Mouse (Mus musculus): ENCODE data around the gene Mpnd. TPM values are rescaled to one million over a fixed set of nuclear protein-coding genes. Genes with fewer than 3 reads are reported as not detected.

The Mpnd gene
- polyA plus RNA-seq, 1 experiment from 2014 or later, result 158 TPM

GRCm38 (mm10) chr17:56022131-56022988 is 16.8 kb downstream of the Mpnd start:
- ATAC-seq (ENCODE audit: low FRiP score) (no peak), DNase-seq (ENCODE audit: low spot score, missing footprints) (no peak)
- no peak overlapping the region; the same call in 1 of the 2 replicates for H3K27ac ChIP-seq (ENCODE audit: low read depth, low read length)
- H3K4me3 ChIP-seq (ENCODE audit: low read depth, low read length), result no peak overlapping the region
- no peak overlapping the region for H3K4me2 ChIP-seq
- no peaks in the 10 kb centered on the region for H3K27me3 ChIP-seq (ENCODE audit: control insufficient read depth, insufficient read depth, low read length)
- H3K4me1 ChIP-seq (ENCODE audit: control insufficient read depth, insufficient read depth, low read length), result peaks cover 7% of the 10 kb centered on the region
- no peaks in the 10 kb centered on the region for H3K9me3 ChIP-seq (ENCODE audit: control insufficient read depth, low read length)
- peaks cover 9% of the 10 kb centered on the region; the same call in 1 of the 2 replicates for H3K36me3 ChIP-seq (ENCODE audit: control insufficient read depth, insufficient read depth, low read length)
- H3K9ac ChIP-seq (ENCODE audit: low read length), result no peak overlapping the region
- WGBS, result 67% methylated on average over 2 of the region's 2 CpGs

- DNase-seq (ENCODE audit: low spot score, missing footprints) (no peak), ATAC-seq (ENCODE audit: low FRiP score) (no peak)
- Histone ChIP-seq H3K27ac (ENCODE audit: low read depth, low read length) (no peak overlapping the region), H3K4me1 (ENCODE audit: control insufficient read depth, insufficient read depth, low read length) (peaks cover 7% of the 10 kb centered on the region), H3K9me3 (ENCODE audit: control insufficient read depth, low read length) (no peaks in the 10 kb centered on the region), H3K4me3 (ENCODE audit: low read depth, low read length) (no peak overlapping the region), H3K9ac (ENCODE audit: low read length) (no peak overlapping the region), H3K27me3 (ENCODE audit: control insufficient read depth, insufficient read depth, low read length) (no peaks in the 10 kb centered on the region), H3K36me3 (ENCODE audit: control insufficient read depth, insufficient read depth, low read length) (peaks cover 4% of the 10 kb centered on the region; the same call in 1 of the 2 replicates), H3K4me2 (no peak overlapping the region)
- WGBS, result 84% methylated on average over 4 of the region's 4 CpGs
Observed at GRCm38 (mm10) chr17:56022989-56023290, 17.4 kb downstream of the Mpnd start.

- Histone ChIP-seq H3K36me3 (ENCODE audit: control insufficient read depth, insufficient read depth, low read length) (peaks cover 1% of the 10 kb centered on the region; the same call in 1 of the 2 replicates), H3K4me2 (no peak overlapping the region), H3K27ac (ENCODE audit: low read depth, low read length) (no peak overlapping the region), H3K9ac (ENCODE audit: low read length) (no peak overlapping the region), H3K27me3 (ENCODE audit: control insufficient read depth, insufficient read depth, low read length) (no peaks in the 10 kb centered on the region), H3K9me3 (ENCODE audit: control insufficient read depth, low read length) (no peaks in the 10 kb centered on the region), H3K4me3 (ENCODE audit: low read depth, low read length) (no peak overlapping the region), H3K4me1 (ENCODE audit: control insufficient read depth, insufficient read depth, low read length) (peaks cover 7% of the 10 kb centered on the region)
- 91% methylated on average over 5 of the region's 5 CpGs for WGBS
- DNase-seq (ENCODE audit: low spot score, missing footprints), result no peak
- no peak for ATAC-seq (ENCODE audit: low FRiP score)
Observed at GRCm38 (mm10) chr17:56023386-56023785, 17.9 kb downstream of the Mpnd start.

- Histone ChIP-seq H3K4me1 (ENCODE audit: control insufficient read depth, insufficient read depth, low read length) (peaks cover 7% of the 10 kb centered on the region), H3K9me3 (ENCODE audit: control insufficient read depth, low read length) (no peaks in the 10 kb centered on the region), H3K36me3 (ENCODE audit: control insufficient read depth, insufficient read depth, low read length) (no peaks in the 10 kb centered on the region), H3K9ac (ENCODE audit: low read length) (no peak overlapping the region), H3K4me3 (ENCODE audit: low read depth, low read length) (no peak overlapping the region), H3K27ac (ENCODE audit: low read depth, low read length) (no peak overlapping the region), H3K4me2 (no peak overlapping the region), H3K27me3 (ENCODE audit: control insufficient read depth, insufficient read depth, low read length) (no peaks in the 10 kb centered on the region)
- ATAC-seq (ENCODE audit: low FRiP score) (no peak), DNase-seq (ENCODE audit: low spot score, missing footprints) (no peak)
- WGBS, result 60% methylated on average over 2 of the region's 2 CpGs
Observed at GRCm38 (mm10) chr17:56024476-56024875, 19.0 kb downstream of the Mpnd start.

- H3K9me3 ChIP-seq (ENCODE audit: control insufficient read depth, low read length), result no peaks in the 10 kb centered on the region
- DNase-seq (ENCODE audit: low spot score, missing footprints), result no peak
- H3K27ac ChIP-seq (ENCODE audit: low read depth, low read length), result no peak overlapping the region
- no peak overlapping the region for H3K9ac ChIP-seq (ENCODE audit: low read length)
- peaks cover 7% of the 10 kb centered on the region for H3K4me1 ChIP-seq (ENCODE audit: control insufficient read depth, insufficient read depth, low read length)
- H3K27me3 ChIP-seq (ENCODE audit: control insufficient read depth, insufficient read depth, low read length), result no peaks in the 10 kb centered on the region
- no peak overlapping the region for H3K4me3 ChIP-seq (ENCODE audit: low read depth, low read length)
- no peak overlapping the region for H3K4me2 ChIP-seq
- no peak for ATAC-seq (ENCODE audit: low FRiP score)
- WGBS, result 84% methylated on average over 5 of the region's 5 CpGs
- no peaks in the 10 kb centered on the region for H3K36me3 ChIP-seq (ENCODE audit: control insufficient read depth, insufficient read depth, low read length)
Observed at GRCm38 (mm10) chr17:56024931-56025330, 19.4 kb downstream of the Mpnd start.

GRCm38 (mm10) chr17:56026303-56026702 is 20.8 kb downstream of the Mpnd start:
- no peaks in the 10 kb centered on the region for H3K36me3 ChIP-seq (ENCODE audit: control insufficient read depth, insufficient read depth, low read length)
- DNase-seq (ENCODE audit: low spot score, missing footprints), result no peak
- no peaks in the 10 kb centered on the region for H3K27me3 ChIP-seq (ENCODE audit: control insufficient read depth, insufficient read depth, low read length)
- no peak overlapping the region for H3K27ac ChIP-seq (ENCODE audit: low read depth, low read length)
- H3K4me3 ChIP-seq (ENCODE audit: low read depth, low read length), result no peak overlapping the region
- H3K9me3 ChIP-seq (ENCODE audit: control insufficient read depth, low read length), result no peaks in the 10 kb centered on the region
- 96% methylated on average over 1 of the region's 1 CpGs for WGBS
- no peak overlapping the region for H3K4me2 ChIP-seq
- peaks cover 7% of the 10 kb centered on the region for H3K4me1 ChIP-seq (ENCODE audit: control insufficient read depth, insufficient read depth, low read length)
- H3K9ac ChIP-seq (ENCODE audit: low read length), result no peak overlapping the region
- ATAC-seq (ENCODE audit: low FRiP score), result no peak

GRCm38 (mm10) chr17:56026881-56027280 is 21.4 kb downstream of the Mpnd start:
- DNase-seq (ENCODE audit: low spot score, missing footprints) (no peak), ATAC-seq (ENCODE audit: low FRiP score) (no peak)
- Histone ChIP-seq H3K36me3 (ENCODE audit: control insufficient read depth, insufficient read depth, low read length) (no peaks in the 10 kb centered on the region), H3K27me3 (ENCODE audit: control insufficient read depth, insufficient read depth, low read length) (no peaks in the 10 kb centered on the region), H3K4me2 (no peak overlapping the region), H3K4me1 (ENCODE audit: control insufficient read depth, insufficient read depth, low read length) (peaks cover 7% of the 10 kb centered on the region), H3K4me3 (ENCODE audit: low read depth, low read length) (no peak overlapping the region), H3K9me3 (ENCODE audit: control insufficient read depth, low read length) (no peaks in the 10 kb centered on the region), H3K27ac (ENCODE audit: low read depth, low read length) (no peak overlapping the region), H3K9ac (ENCODE audit: low read length) (no peak overlapping the region)
- WGBS, result 73% methylated on average over 1 of the region's 1 CpGs

- Histone ChIP-seq H3K36me3 (ENCODE audit: control insufficient read depth, insufficient read depth, low read length) (no peaks in the 10 kb centered on the region), H3K9ac (ENCODE audit: low read length) (no peak overlapping the region), H3K27ac (ENCODE audit: low read depth, low read length) (no peak overlapping the region), H3K4me3 (ENCODE audit: low read depth, low read length) (no peak overlapping the region), H3K9me3 (ENCODE audit: control insufficient read depth, low read length) (no peaks in the 10 kb centered on the region), H3K27me3 (ENCODE audit: control insufficient read depth, insufficient read depth, low read length) (no peaks in the 10 kb centered on the region), H3K4me1 (ENCODE audit: control insufficient read depth, insufficient read depth, low read length) (peaks cover 5% of the 10 kb centered on the region), H3K4me2 (no peak overlapping the region)
- ATAC-seq (ENCODE audit: low FRiP score) (no peak), DNase-seq (ENCODE audit: low spot score, missing footprints) (no peak)
- 95% methylated on average over 5 of the region's 5 CpGs for WGBS
Observed at GRCm38 (mm10) chr17:56027801-56028441, 22.4 kb downstream of the Mpnd start.

- no peaks in the 10 kb centered on the region; the same call in 1 of the 2 replicates for H3K36me3 ChIP-seq (ENCODE audit: control insufficient read depth, insufficient read depth, low read length)
- H3K4me1 ChIP-seq (ENCODE audit: control insufficient read depth, insufficient read depth, low read length), result peaks cover 5% of the 10 kb centered on the region
- H3K4me2 ChIP-seq, result no peak overlapping the region
- H3K9me3 ChIP-seq (ENCODE audit: control insufficient read depth, low read length), result no peaks in the 10 kb centered on the region
- no peak overlapping the region for H3K9ac ChIP-seq (ENCODE audit: low read length)
- no peak overlapping the region for H3K27ac ChIP-seq (ENCODE audit: low read depth, low read length)
- no peak for ATAC-seq (ENCODE audit: low FRiP score)
- H3K4me3 ChIP-seq (ENCODE audit: low read depth, low read length), result no peak overlapping the region
- no peaks in the 10 kb centered on the region for H3K27me3 ChIP-seq (ENCODE audit: control insufficient read depth, insufficient read depth, low read length)
- WGBS, result 92% methylated on average over 9 of the region's 9 CpGs
- no peak for DNase-seq (ENCODE audit: low spot score, missing footprints)
Observed at GRCm38 (mm10) chr17:56030238-56030870, 24.8 kb downstream of the Mpnd start.
